Mouse (Mus musculus): ENCODE results near the gene Immp2l.
A peak's percentile ranks its signal among the peaks of the same experiment; 100 is the strongest.
"Not testable (repeated sequence)": the region's sequence is repeated elsewhere in the genome, so short reads cannot be mapped to it uniquely, and the experiment has no call there.

The Immp2l gene

DNA sequence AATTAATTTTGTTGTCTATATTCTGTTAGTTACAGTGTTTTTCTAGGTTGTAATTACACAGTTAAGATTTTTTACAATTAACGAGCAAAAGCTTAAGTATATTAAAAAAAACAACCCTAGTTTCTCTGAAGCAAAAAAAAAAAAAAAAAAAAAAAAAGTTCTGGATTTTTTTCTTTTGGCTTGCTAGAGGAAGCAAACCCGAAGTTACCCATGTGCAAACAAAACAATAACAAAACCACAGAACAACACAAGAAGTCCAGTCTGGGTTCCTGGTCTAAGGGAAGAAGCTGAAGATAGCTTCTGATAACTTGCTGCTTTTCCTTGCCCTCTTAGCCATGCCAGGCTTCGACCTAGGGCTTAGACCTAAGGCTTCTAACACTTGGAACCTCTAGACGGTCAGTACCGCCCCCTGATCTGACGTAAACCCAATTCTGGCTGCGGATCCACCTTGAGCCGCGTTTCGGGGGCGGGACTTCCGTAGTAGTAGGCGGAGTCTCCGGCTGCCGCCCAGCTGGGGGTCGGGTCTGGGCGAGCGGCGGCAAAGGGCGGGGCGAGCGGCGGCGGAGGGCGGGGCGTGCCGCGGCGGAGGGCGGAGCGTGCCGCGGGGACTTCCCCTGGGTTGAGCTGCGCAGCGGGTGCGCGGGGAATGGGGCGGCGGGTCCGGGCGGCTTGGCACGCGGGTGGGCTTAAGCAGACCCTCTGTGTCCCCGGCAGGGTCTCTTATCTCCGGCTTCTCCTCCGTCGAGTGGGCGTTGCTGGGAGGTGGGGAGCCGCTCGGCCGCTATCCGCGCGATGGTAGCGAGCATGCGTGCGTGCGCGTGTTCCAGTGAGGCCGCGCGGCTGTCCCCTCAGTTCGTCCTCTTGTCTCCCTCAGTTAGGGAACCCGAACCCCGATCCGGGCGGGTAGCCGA is at the start of gene Immp2l:
Gene Immp2l, plus strand, starts transcription at position 580 of the 911 bp plus-strand sequence.
- DNase-seq: peak; percentile 94 to 95

GRCm38 (mm10) chr12:40978719-40979500 is 45.0 kb upstream of the Immp2l start:
- DNase-seq: no peak

DNA sequence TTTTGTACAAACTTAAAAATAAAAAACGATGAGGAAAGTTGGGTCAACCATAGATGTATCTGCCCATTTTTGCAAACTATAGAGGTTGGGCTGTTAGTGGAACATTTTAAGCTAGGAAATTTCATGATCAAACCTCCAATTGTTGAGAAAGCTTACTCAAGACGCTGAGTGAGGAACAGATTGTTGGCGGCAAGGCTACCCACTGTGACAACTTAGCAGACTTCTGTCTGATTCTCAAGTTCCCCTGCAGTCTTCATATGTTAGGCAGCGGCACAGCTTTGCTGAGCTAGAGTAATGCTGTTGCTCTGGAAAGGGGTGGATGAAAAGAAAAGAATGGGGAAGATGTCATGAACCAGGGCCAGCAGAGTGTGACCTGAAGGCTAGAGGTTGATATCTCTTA is 44.2 kb upstream of the Immp2l start:
- DNase-seq: no peak

DNA sequence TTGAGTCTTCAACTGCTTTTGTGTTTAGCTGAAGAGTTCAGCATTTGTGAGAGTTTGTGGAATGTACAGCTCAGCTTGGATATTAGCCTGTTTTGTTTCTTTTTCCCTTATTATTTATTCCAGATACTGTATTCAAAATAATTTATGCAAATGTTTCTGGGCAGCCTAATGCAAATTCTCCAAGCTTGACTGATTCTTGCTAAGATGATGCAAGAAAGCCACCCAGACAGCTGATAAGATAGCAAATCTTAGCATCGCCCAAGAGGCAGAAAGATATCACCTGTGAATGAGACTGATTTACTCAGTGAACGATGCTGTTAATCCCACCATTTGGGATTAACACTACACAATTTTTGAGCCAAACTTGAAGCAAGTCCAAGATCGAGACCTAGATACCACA is 43.7 kb upstream of the Immp2l start:
- no peak for DNase-seq

DNA sequence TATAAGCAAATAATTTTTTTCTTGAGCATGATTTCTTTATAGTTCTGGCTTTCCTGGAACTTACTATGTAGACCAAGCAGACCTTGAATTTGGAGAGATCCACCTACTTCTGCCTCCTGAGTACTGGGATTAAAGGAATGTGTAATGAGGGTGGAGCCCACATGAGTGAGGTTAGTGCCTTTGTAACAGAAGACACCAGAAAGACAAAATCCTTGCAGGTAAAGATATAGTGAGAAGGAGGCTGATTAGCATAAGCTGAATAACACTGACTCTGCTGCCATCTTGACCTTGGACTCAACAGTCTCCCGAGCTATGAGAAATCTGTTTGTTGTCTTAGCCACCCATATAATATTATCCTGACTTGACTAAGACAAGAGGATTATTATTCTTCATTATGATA is 40.9 kb upstream of the Immp2l start:
- no peak for DNase-seq

DNA sequence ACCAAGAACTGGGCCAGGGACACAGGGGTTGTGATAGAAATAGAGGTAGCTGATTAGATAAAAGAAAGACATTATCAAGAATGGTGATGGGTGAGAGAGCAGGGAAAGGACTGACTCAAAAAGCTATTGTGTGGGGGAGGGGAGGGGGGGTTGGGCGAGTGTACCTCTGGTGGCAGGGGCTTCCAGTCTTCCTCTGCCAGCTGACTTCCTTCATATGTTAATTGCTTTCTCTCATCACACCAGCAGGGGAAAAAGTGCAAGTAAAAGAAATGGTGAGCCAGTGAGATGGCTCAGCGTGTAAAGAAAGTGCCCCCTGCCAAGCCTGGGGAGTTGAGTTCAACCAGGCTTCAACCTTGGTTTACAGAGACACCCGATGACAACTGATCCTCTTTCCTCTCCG is 39.2 kb upstream of the Immp2l start:
- DNase-seq: no peak

DNA sequence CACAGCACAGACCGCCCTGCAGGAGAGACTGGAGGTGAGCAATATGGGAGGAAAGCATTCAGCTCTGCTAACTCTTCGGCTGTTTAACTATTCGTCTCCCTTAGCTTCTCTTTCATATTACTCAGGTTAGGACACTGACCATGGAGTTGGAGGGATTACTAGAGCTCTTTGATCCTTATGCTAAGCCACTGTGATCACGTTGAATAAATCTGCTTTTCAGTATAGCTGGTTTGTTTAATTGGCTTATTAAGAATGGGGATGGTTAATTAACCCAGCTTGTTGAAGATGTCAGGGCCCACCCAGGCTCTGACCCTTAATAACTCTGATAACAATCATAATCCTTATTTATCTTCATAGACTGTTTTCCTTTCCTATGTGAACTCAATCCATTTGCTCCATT is 38.1 kb upstream of the Immp2l start:
- DNase-seq: no peak

DNA sequence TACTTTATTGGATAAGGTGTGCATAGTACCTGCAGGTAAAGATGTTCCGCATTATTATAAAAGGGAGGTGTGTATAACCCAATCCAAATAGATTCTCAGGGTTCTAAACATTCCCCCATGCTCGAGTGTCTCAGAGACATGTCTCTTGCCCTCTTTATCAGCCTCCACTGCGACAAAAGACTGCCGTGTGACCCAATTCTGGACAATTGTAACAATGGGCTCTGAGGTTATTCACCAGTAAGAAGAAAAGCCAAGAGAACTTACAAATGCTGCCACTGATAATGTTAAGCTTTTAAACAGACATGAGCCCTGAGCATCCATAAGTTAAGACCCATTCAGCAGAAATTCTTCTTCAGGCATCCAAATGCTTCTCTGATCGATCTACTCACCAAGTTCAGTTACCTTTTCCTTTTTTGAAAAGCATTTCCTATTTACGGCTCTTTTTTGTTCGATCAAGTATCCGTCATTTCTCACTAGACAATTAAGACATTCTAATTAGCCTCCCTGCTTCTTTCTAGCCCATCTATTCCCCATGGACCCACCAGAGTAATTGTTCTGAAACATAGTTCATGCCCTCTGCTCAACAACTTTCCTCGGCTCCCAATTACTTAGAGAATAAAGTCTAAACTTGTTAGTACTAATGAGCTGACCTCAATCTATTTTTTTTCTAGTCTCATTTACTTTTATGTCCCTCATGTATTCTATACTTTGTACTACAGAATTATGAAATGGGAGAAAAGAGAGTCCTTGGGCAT is 35.4 kb upstream of the Immp2l start:
- DNase-seq: no peak

DNA sequence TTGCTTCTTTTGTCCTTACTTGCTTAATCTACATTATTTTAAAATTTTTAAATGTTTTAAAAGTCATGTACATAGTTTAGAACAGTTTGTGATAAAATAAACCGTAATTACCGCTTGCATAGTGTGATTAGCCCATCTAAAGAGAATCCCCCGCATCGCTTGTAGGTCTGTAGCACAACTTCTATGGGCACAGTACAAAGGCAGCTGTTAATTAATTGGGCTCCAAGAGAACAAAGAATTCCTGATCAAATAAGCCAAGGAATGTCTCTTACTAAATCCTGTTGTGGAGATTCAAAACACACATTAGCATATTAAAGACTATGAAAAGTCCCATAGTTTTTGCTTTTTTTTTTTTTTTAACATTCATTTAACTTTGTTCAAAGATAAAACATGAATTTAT is 32.2 kb upstream of the Immp2l start:
- no peak for DNase-seq

DNA sequence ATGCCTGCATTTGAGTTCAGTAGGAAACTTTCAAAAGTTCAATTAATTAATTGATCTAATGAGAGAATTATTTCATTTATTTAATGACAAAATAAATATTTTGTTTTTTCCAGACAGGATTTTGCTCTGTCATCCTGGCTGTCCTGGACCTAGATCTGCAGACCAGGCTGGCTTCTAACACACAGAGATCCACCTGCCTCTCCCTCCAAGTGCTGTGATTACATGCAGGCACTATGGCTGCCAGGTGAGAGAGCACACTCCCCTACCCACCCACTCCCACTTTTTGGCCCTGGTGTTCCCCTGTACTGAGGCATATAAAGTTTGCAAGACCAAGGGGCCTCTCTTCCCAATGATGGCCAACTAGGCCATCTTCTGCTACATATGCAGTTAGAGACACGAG is 31.7 kb upstream of the Immp2l start:
- not testable (repeated sequence) for DNase-seq

GRCm38 (mm10) chr12:40994846-40995245 is 29.0 kb upstream of the Immp2l start:
- no peak for DNase-seq

DNA sequence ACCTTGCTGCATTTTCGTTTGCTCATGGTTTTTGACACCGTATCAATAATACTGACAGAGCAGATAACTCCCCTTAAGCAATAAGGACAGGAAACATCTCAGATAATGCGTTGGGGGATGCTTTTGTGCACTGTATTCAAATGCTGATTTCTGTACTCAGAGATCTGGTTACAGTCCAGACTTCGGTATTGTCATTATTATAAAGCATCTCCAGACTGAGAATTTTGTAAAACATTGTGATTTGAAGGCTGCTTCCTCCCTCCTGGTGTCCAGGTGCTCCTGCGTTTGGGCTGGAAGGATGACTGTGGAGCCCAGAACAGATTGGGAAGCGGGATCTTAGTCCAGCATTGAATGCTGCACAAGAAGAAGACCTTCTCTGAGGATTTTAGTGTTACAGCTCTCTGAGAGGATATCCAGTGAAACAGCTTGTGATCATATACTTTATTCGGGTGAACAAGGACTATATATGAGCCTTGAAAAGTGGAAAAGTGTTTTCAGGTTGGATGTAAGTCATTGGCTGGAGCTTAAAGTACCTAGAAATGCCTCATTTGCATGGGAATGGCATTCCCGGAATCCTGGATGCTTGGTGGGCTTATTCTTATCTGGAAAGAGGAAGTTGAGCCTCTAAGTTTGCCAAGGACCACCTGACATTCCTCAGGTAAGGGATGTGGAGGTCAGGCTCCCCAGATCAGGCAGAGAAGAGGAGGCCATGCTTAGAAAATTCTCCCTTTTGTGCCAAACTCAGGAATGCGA is 28.1 kb upstream of the Immp2l start:
- no peak for DNase-seq

GRCm38 (mm10) chr12:41022516-41022915 is 1.4 kb upstream of the Immp2l start:
- no peak for DNase-seq

GRCm38 (mm10) chr12:41024512-41024911 is 622 bp downstream of the Immp2l start:
- DNase-seq: no peak

DNA sequence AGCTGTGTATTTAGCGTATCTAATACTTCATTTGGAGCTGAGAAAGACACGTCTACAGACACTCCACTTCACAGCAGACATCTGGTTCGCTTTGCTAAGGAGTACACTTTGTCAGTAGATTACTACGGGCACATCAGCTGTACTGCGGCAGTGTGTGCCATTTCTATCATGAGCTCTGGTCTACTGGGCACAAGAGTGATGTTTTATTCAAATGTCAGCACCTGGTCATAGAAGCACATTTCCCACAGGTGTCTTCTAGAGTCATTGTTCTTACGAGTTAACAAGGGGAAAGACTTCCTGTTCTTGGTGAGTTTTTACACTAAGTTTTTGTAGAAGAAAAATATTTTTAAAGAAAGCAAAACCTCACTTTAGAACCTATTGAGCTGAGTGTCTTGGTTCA is 3.6 kb downstream of the Immp2l start:
- no peak for DNase-seq

GRCm38 (mm10) chr12:41031119-41031518 is 7.2 kb downstream of the Immp2l start:
- no peak for DNase-seq

GRCm38 (mm10) chr12:41033196-41033595 is 9.3 kb downstream of the Immp2l start:
- DNase-seq: no peak

DNA sequence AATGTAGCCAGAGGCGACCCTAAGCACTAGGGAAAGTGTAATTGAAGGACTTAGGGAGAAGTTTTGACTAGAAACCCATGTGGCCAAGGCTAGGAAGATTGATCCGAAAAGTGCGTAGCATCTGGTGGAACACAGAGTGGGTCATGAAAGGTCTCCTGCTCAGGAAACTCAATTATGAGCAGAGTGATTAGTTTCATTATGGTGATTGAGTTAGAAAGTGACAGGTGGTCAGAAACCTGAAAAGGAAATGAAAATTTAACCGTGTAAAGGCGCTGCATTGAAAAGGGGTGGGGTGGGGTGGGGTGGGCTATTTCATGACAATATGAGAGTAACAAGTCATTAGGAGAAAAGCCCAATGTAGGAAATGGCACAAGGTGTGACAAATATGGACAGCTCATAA is 15.9 kb downstream of the Immp2l start:
- no peak for DNase-seq

DNA sequence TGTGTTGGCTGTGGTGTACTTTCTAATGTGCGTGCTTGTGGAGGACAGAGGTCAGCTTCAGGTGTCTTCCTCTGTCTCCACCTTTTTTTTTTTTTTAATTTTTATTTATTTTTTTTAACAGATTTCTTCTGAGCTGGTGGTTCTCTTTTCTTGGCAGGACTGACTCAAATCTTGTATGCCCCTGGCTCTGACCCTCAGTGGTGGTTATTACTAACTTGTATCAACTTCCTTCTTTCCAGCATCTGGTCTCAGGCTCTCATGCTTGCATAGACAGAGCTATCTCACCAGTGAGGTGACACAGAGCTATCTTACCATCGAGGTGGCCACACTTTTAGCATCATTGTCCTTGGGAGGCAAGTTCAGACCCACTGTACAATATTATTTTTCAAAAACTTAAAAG is 17.8 kb downstream of the Immp2l start:
- DNase-seq: no peak

DNA sequence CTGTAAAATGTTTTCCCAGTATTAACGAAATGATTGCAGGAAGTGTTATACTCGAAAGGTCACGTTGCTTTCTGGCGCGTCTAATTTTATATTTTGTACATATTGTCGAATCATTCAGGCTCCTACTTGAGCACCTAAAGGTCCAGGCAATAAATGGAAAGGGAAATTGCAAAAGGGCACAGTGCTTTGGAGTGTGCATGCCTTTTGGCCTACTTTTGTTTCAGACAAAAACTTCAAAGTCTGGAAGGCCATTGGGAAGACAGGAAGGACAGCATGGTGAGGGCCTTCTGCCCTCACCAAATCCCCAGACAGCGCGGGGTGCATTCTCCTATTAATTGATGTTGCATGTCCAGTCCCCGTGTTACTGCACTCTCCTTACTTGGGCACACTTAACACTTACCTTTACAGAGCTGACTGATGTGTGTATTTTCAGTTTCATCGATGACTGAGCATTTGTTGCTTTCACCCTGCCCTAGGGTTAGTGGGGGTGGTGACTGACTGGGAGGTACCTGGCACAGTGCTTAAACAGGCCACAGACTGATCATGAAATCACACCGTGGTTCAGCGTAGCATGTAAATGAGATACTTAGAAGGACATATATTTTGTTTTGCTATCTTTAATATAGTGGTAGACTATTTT is 20.7 kb downstream of the Immp2l start:
- DNase-seq: no peak

- no peak for DNase-seq
These were observed 23.3 kb downstream of the Immp2l start for GRCm38 (mm10) chr12:41047085-41047766.
